Mouse (Mus musculus) lung, postnatal 14 days (tissue): ENCODE measurements around the gene Mak.
"Not testable (repeated sequence)": the region's sequence is repeated elsewhere in the genome, so short reads cannot be mapped to it uniquely, and the experiment has no call there.

ENCODE experiments used
- DNase-seq: peaks from one replicate; pipeline ENCODE4 v3.0.0; 2021

The Mak gene

DNA sequence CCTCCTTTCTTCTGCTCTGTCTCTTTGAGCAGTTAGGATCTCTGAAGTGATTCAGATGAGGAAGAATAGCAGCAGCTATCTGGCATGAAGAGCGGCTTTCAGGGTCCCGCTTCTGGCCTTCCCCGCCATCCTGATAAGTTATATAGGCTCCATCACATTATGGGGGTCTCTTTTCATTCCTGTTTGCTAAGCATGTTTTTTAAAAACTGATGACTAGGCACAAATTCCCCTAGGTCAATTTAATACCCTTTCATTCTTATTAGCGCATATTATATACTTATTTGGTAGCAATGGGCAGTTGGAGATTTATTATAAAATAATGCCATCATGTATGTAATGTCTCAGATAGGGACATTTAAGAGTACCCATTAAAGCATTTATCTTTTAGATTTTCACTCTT is 11.9 kb downstream of the Mak start:
- DNase-seq = no peak

DNA sequence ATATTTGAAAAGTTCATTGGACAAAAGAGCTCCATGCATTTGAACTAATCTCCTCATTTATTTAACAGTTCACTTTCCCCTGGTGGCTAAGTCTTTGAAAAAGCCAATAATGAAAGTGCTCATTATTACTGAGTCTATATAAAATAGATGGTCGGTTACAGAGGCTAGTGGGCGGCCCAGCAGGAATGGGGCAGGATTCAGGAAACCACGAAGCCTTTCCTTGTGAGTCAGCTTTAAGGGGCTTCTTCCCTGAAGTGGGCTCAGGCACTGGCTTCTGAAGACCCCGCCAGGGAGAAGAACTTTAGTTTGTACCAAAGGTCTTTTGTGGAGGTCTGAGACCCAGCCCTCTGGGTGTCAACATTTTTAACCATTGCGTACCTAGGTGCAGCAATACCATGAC is 27.5 kb downstream of the Mak start:
- DNase-seq = no peak

DNA sequence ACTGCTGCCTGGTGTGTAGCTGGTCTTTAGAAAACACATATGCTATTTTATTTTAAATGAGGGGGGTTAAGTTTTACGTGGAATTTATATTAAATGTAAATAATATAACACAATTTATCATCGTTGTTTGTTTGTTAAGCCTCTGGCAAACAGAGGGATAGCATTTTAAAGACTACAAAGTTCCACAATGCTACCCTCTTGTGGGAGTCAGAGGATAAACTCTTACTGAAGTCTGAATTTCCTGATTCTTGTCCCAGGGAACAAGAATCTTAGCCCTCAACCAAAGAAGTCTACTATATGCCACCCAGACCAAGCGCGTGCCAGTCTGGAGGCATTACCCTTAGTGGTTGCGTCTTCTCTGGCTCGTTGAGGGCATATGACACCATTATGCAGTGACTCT is 32.2 kb downstream of the Mak start:
- DNase-seq = no peak

DNA sequence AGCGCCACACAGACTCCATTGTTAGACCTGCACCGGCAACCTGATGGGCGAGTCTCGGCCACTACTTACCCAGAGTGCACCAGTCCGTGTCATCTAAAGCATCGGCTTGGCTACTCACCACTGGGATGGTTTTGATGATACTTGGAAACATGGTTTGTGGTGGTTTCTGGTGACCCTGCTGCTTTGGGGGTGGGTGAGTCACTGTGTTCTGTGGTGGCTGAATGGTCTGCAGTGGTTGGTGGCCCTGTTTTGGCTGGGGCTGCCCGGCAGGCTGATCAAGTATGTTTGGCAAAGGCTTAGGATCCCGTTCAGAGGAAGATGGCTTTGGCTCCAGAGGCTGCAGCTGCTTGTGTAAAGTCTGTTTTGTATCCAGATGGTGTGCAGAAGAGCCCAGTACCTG is 33.6 kb downstream of the Mak start:
- DNase-seq = no peak

DNA sequence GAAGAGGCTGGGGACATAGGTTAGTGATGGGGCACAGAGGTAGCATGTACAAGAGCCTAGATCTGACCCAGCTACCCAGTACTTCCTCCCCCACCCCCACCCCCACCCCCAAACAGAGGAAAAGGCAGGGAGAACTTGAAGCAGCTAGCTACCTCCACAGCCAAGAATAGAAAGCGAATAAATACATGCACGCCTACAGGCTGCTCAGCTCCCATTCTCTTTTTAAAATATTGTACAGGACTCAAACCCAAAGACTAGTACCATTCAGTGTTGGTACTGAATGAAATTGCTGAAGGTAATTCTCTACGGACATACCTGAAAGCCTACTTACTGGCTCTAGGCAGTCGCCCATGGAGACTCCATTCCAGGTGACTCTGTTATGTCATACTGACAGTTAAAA is 37.0 kb downstream of the Mak start:
- DNase-seq = no peak

DNA sequence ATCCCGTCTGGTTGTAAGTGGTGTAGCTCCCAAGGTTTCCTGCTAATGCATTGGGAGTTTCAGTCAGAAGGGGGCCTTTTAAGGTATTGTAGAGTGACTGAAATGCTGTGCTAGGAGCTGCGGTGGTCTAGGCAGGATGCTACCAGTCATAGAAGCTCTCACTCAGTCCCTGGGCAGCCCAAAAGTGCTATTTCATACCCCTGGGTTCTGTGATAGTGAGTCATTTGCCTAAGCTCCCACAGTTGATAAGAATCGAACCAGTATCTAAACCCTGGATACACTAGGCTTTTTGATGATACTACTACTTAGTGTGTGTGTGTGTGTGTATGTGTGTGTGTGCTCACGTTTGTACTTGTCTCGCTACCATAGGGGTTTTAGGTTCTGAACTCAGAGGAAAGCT is 49.4 kb downstream of the Mak start:
- DNase-seq = no peak

DNA sequence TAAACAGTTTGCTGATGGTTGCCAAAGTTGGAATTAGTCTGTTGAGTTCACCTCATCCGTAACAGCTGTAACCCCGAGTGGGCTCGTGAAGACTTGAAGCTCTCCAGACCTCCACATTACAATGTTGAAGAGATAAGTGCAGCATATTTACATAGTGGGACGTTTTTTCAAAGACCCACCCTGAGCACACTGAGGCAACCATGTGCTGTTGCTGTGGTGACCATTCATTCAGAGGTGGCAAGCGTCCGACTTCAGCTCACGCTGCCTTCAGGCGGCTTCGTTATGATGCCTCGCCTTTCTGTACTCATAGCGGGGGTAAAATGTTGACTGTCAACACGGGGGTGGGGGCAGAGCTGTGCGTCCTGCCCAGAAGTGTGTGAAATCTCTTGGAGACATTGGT is 57.4 kb downstream of the Mak start:
- no peak for DNase-seq

DNA sequence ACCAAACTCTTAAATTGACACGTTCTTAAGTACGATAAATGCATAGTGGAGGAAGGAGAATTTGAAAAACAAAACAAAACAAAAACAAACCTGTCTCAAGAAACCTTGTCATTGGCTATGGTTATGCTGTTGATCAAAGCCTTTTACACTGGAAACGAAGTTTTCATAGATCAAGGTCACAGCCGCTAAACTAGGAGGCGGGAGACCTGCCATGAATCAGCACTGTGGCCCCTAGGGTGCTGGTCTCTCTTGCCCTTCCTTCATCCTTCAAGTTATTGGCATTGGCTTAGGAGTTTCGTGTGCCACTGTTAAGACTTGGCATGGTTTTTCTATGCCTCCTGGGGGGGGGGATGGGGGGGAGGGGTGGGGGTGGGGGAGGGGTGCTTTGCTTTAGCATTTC is 57.9 kb downstream of the Mak start:
- DNase-seq = no peak

DNA sequence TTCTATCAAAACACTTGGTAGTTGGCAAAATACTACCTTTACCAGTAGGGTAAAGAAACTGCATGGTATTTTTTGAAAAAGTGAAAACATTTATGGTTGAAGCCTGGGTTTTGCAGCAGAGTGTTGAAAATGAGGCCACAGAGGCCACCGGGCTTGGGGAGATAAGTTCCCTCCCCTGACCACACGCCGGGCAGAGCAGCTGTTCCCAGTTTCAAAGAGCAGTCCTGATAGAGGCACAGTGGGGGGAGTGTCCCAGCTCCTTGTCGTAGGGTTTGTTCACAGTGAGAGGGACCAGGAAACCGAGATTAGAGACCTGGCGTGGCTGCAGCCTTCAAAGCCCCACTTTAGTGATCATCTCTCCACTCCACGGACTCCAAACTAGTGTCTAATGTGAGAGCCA is 59.0 kb downstream of the Mak start:
- no peak for DNase-seq

DNA sequence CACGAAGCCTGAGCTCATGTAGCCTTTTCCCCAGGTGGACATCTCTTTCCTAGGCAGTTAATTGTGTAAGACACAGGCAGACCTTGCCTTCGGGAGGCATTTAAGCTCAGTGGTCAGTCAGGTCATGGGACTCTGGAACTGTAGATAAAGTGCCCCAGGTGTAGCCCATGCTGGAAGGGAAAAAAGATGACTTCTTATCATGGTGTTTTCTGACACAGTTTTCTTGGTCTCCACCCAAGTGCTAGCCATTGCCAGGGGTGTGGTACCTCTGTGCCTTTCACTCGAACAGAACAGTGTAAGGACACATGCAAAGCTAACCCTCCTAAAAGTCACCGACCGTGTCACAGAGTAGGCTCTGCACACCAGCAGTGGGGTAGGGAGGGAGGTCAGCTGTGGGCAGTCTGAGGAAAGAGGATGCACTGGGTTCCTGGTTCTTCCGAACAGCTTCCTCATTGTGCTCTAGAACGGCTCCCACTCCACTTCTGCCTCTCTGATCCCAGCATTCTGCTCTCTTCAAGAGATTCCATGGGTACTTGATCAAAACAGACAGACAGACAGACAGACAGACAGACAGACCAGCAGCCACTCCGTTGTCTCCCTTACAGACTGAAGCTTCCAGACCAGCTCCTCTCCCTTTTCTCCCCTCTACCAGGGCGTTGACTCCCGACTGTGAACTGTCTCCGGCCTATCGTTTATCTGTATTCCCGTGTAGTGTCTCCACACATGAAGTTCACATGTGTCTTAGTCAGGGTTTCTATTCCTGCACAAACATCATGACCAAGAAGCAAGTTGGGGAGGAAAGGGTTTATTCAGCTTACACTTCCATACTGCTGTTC is 60.5 kb downstream of the Mak start:
- no peak for DNase-seq

DNA sequence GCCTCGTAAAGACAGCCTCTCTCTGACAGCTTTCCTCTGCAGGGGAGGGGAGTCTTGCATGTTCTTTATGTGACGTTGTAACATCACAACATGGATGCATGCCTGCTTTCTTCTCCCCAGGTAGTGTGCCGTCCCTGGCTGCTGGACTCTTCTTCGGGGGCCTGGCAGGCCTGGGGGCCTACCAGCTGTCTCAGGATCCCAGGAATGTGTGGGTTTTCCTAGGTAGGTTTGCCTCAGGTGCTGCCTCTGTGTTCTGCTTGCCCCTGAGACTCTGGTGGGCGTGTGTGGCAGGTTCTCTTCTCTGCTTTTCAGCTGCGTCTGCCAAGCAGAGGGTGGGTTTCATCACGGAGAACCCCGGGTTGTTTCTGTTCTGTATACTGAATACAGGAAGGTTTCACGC is 61.3 kb downstream of the Mak start:
- no peak for DNase-seq

DNA sequence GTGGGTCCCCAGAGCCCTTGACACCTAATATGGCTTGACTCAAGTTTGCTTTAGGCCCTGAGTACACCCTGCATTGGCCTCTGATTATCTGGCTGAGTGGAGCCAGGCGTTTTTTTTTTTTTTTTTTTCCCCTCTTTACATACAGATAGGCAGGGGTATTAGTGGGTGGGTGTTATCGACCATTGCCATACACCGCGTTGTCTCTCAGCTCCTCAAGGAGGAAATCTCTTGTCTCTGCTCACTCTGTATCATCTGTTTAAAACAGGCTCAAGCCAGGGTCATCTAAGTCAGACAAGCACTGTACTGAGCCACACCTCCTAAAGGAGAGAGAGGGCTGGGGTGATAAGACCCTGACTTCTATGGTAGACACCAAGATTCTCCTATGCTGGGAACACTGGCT is 61.7 kb downstream of the Mak start:
- DNase-seq = no peak

DNA sequence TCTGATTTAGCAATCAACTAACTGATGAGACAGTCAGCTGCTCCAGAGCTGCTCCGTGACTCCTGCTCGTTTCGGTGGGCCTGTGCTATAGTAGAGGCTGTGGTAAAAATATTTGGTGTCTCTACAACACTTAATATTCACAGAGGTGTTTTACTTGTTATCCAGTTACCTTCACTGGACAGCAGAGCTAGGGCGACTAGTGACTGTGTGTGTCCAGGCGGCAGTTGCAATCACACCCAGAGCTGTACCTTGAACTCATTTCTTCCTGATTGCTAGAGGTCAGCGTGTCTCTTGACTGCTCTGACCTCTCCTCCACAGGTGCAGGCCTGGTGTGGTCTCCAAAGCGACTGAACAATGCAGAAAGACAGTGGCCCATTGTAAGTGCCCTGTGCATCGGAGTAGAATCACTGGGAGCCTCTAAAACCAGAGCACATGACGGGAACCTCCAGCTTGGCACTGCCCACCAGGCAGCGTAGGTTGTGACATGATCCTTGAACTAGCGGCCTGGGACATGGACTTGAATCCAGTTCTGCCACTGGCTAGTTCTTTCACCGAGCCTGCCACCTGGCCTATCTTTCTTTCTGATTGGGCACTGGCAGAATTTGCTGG is 62.6 kb downstream of the Mak start:
- no peak for DNase-seq

DNA sequence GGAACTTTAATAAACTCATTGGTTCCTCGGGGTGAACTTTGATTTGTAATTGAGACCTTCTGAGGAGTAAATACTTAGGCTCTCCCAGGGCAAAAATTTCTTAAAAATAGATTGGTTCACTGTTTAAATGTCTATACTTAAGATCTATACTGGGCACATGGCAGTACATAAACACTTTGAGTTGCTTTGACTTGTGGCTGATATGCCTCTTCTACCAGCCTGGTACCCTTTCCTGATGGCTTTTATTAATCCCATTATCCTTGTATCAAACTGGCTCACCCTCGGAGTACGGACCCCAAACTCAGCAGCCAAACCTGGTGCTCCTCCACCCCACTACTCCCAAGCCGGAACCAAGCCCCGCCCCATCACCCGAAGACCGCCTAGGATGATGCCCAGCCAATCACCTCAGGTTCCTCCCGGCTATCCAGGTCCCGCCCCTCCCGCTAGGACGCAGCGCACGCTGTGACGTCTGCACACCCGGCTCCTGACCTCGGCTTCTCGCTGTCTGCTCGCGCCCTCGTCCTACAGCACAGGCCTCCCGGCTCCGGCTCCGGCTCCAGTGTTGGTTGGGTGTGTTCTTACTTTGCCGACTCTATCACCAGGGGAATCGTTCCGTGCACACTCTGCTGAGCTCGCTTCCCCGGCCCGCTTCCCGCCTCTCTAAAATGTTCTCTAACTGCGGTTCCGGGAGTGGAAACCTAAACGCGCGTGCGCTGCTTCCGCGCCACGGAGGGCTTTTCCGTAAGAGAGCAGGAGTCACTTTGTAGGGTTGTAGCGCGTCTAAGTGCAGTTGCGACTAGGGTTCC is 63.5 kb downstream of the Mak start, which contains the start of gene Tmem14c:
Gene Tmem14c, plus strand, starts transcription at position 464 of the 806 bp plus-strand sequence.
- DNase-seq = peak; percentile 95

DNA sequence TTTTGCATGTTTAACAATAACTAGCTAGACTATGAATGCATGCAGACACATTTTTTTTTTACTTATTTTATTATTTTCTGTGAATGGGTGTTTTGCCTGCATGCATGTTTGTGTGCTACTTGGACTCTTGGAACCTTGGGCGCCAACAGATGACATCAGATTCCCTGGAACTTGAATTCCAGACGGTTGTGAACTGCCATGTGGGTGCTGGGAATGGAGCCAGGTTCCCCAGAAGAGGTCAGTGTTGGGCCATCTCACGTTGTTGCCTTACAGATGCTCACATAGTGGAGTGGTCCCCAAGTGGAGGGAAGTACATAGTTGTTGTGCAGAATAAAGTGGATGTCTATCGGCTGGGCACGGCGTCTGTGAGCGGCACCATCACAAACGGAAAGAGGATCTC is 70.6 kb downstream of the Mak start:
- DNase-seq = no peak

DNA sequence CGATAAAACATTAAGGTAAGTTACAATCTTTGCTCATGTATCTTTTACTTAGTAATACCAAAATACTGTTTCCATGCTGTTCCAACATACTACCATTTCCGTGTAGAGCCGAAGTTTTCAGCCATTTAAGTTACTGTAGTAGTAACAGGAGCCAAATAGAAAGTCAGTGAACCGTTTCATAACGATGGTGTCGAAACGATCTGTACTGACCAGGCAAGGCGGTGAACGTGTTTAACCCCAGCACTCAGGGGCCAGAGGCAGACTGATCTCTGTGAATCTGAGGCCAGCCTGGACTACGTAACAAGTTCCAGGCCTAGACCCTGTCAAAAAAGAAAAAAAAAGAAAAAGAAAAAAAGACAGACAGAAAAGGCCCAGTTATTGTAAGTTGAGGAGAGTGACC is 71.2 kb downstream of the Mak start:
- no peak for DNase-seq

DNA sequence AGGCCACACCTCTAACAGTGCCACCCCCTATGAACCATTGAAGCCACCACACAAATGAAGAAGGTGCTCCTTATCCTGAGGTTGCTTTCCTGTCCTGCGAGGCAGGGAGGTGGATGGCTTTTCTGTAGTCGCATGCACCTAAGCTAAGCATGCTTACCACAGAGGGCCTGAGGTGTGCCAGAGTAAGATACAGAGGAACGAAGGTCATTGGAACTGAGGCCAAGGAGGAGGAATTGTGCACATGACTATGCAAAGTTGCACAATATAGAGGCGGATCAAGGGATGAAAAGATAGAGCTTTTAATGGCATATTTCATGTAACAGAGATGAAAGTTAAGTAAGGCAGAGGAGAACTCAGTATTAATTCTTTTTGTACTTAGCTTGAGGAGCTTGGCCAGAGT is 73.3 kb downstream of the Mak start:
- DNase-seq = no peak

DNA sequence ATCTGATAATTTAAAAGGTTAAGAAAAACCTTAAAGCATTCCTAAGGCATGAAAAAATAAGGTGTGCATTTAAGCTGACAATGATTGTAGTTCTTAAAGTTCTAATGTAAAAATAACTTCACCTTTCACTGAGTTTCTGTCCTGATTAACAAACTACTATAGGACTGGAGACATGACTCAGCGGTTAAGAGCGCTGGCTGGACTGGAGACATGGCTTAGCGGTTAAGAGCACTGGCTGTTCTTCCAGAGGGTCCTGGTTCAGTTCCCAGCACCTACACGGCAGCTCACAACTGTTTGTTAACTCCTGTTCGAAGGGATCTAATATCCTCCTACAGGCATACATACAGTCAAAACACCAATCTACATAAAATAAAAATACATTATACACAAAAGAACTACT is 77.5 kb downstream of the Mak start:
- no peak for DNase-seq

DNA sequence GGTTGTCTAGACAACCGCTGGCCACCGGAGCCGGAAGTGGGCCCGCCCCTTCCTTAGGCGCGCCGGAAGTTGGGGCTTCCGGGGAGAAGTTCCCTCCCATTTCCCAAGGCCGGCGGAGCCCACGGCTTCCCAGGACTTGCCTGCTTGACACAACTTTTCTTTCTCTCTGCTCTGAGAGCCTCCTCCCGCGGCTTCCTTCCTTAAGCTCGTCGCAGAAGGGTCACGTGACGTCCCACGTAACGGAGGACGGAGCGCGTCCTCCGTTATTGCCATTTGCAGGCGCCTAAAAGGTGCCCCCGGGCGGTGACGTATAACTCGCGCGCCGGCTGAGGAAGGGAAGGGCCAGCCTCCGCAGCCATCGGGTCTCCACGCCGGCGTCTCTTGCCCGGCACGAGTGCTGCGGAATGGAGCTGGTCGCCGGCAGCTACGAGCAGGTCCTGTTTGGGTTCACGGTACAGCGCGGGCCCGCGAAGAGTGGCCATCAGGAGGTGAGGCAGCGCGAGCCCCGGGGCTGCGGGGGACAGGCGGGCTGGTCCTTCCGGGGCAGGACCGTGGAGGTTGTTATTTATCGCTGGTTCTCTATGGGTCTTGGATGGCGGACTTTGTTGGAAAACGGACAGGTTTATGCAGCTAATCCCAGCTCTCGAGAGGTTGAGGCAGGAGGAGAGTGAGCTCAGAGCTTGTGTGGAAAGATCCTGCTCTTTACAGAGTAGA is 78.4 kb downstream of the Mak start, which contains the start of gene Pak1ip1:
Gene Pak1ip1, plus strand, starts transcription at position 98 of the 714 bp plus-strand sequence.
- DNase-seq = peak; percentile 93

DNA sequence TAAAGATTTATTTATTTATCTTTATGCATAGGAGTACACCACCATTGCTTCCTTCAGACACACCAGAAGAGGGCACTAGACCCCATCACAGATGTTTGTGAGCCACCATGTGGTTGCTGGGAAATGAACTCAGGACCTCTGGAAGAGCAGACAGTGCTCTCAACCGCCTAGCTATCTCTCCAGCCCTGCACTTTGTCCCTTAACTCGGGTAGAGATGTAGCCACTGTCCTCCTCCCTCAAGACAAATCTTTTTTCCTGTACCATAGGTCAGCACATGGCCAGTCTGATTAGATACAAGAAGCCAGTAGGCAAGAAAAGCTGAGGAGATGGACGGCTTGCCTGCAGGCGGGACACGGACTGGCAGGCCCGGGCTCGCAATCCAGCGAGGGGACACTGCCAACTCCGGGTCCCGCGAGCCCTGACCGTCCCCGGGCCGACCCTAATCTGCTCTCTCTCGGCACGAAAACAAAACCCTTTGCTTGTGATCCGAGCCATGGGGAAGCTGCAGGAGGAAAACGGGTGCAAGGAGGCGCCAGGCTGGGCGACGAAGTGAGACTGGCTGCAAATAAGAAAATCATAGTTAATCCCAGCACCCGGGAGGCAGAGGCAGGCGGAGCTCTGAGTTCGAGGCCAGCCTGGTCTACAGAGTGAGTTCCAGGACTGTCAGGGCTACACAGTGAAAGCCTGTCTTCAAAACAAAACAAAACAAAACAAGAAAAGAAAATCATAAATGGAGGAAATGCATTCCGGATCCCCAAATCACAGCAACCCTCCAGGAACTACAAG is 79.2 kb downstream of the Mak start:
- peak; percentile 30 for DNase-seq

DNA sequence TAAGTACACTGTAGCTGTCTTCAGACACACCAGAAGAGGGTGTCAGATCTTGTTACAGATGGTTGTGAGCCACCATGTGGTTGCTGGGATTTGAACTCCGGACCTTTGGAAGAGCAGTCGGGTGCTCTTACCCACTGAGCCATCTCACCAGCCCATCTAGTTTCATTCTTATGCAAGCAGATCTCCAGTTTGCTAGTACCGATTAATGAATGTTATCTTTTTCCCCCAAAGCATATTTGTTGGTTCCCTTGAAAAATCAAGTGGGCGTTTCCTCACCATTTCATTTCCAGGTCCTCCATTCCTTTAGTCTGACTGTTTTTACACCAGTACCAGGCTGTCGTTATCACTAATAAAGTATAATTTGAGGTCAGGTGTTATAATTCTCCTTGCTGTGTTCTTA is 81.0 kb downstream of the Mak start:
- DNase-seq = not testable (repeated sequence)
